Mouse (Mus musculus) liver, adult 2 months (tissue): ENCODE measurements at regions not wholly inside any gene's neighbourhood (a gene's known extent, or its start where the extent isn't known, plus 50 kb on each side); places are given as distances from the start of the nearest gene placed in this dataset.

Experiments
- DNase-seq: peaks from one replicate; pipeline ENCODE4 v3.0.0-alpha.2; 2011; ENCODE audit warnings: low read depth, low spot score; ENCODE audit errors: extremely low read depth
- H3K27ac ChIP-seq: fragments of 200-500 bp; replicated peaks from 2 replicates; pipeline ENCODE4 v1.5.1; 2012; ENCODE audit warnings: low read depth, mild to moderate bottlenecking, control low read depth, inconsistent platforms, low read length; ENCODE audit not compliant: insufficient read depth
- H3K27me3 ChIP-seq: fragments of 200-500 bp; 2 replicates; pipeline ENCODE4 v1.6.1; 2012; ENCODE audit warnings: mild to moderate bottlenecking, moderate library complexity, low read length, inconsistent platforms; ENCODE audit not compliant: control insufficient read depth, insufficient read depth
- H3K36me3 ChIP-seq: fragments of 200-500 bp; 2 replicates; pipeline ENCODE4 v1.6.1; 2012; ENCODE audit warnings: low read length, inconsistent platforms; ENCODE audit not compliant: control insufficient read depth, insufficient read depth
- H3K4me1 ChIP-seq: fragments of 200-500 bp; 2 replicates; pipeline ENCODE4 v1.6.1; 2011; ENCODE audit warnings: low read length; ENCODE audit not compliant: control insufficient read depth, insufficient read depth
- H3K4me3 ChIP-seq: fragments of 200-500 bp; 2 replicates; pipeline ENCODE4 v1.5.1; 2011; ENCODE audit warnings: low read depth, mild to moderate bottlenecking, control low read depth, low read length, moderate library complexity; ENCODE audit not compliant: insufficient read depth
- H3K79me2 ChIP-seq: fragments of 200-500 bp; 2 replicates; pipeline ENCODE4 v1.6.1; 2012; ENCODE audit warnings: inconsistent platforms, mild to moderate bottlenecking, low read length, moderate library complexity; ENCODE audit not compliant: control insufficient read depth, insufficient read depth
- H3K9ac ChIP-seq: fragments of 200-500 bp; 2 replicates; pipeline ENCODE4 v1.6.1; 2012; ENCODE audit warnings: low read depth, mild to moderate bottlenecking, control low read depth, inconsistent platforms, low read length
- CTCF ChIP-seq: fragments of 200-500 bp; IDR thresholded peaks from 2 replicates; pipeline ENCODE4 v1.5.1; 2011; ENCODE audit warnings: low read depth, low read length, control low read depth
- POLR2A ChIP-seq: fragments of 200-500 bp; IDR thresholded peaks from 2 replicates; pipeline ENCODE4 v1.6.1; 2011; ENCODE audit warnings: low read length, control low read depth; ENCODE audit not compliant: insufficient read depth; ENCODE audit errors: extremely low read depth
- WGBS: fragments of 180-500 bp; shearing (Covaris S2); methylation state at CpG from one replicate; pipeline ENCODE4 v1.1.7; 2018; 5-methylcytosine and 5-hydroxymethylcytosine counted together

GRCm38 (mm10) chr10:119016104-119016503 is 146.1 kb upstream of the Dyrk2 start:
- Histone ChIP-seq H3K4me1 (no peaks in the 10 kb centered on the region), H3K4me3 (no peak overlapping the region), H3K79me2 (no peaks in the 10 kb centered on the region), H3K27ac (no peak overlapping the region), H3K9ac (no peak overlapping the region), H3K36me3 (no peaks in the 10 kb centered on the region), H3K27me3 (no peaks in the 10 kb centered on the region)
- DNase-seq: no peak
- WGBS: 96% methylated on average over 8 of the region's 8 CpGs
- TF ChIP-seq CTCF (no peak), POLR2A (no peak)

DNA sequence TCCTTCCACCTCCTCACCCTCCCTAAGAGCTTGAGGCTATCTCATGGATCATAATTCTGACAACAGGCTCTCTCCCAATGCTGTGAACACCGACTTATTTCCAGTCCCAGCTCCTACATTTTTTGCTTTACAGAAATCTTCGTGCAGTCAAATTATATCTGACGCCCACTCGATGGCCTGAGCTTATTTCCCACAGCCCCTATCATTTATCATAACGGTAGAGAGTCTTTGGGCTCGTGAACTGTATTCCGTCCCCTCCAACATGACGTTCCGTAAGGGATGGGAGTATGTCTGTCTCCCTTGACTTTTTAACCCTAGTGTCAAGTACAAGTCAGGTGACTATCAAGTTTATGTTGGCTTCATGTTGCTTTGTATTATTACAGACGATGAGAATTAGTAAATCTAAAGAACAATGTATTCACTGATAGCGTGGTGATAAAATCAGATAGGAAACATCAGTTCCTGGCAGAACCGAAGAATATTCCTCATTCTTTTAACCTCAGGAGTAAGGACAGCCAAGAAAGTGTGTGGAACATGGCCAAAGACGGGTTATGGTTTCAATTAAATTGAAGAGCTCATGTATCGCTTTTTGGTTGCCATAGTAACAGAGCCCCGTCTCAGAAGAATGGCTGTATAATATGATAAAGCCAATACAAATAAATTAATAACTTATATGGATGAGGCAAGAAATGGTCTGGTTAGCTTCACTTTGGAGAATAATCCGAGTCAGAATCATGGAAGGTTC is 145.5 kb upstream of the Dyrk2 start:
- 89% methylated on average over 16 of the region's 16 CpGs for WGBS
- Histone ChIP-seq H3K4me3 (no peak overlapping the region), H3K4me1 (peaks cover 3% of the 10 kb centered on the region; the same call in 1 of the 2 replicates), H3K36me3 (no peaks in the 10 kb centered on the region), H3K27me3 (no peaks in the 10 kb centered on the region), H3K79me2 (no peaks in the 10 kb centered on the region), H3K27ac (no peak overlapping the region), H3K9ac (no peak overlapping the region)
- TF ChIP-seq POLR2A (no peak), CTCF (no peak)
- no peak for DNase-seq

GRCm38 (mm10) chr10:119014731-119015130 is 144.7 kb upstream of the Dyrk2 start:
- no peak overlapping the region for H3K27ac ChIP-seq
- no peak overlapping the region for H3K4me3 ChIP-seq
- H3K36me3 ChIP-seq: no peaks in the 10 kb centered on the region
- H3K9ac ChIP-seq: no peak overlapping the region
- H3K4me1 ChIP-seq: peaks cover 3% of the 10 kb centered on the region; the same call in 1 of the 2 replicates
- DNase-seq: no peak
- no peaks in the 10 kb centered on the region for H3K27me3 ChIP-seq
- 90% methylated on average over 4 of the region's 4 CpGs for WGBS
- no peaks in the 10 kb centered on the region for H3K79me2 ChIP-seq
- no peak for TF ChIP-seq CTCF
- TF ChIP-seq POLR2A: no peak

GRCm38 (mm10) chr10:119013758-119014157 is 143.7 kb upstream of the Dyrk2 start:
- no peak overlapping the region for H3K4me3 ChIP-seq
- H3K36me3 ChIP-seq: no peaks in the 10 kb centered on the region
- H3K9ac ChIP-seq: no peak overlapping the region
- no peaks in the 10 kb centered on the region for H3K27me3 ChIP-seq
- no peak overlapping the region for H3K27ac ChIP-seq
- DNase-seq: no peak
- H3K79me2 ChIP-seq: no peaks in the 10 kb centered on the region
- peaks cover 3% of the 10 kb centered on the region; the same call in 1 of the 2 replicates for H3K4me1 ChIP-seq
- TF ChIP-seq CTCF (no peak), POLR2A (no peak)
- 69% methylated on average over 4 of the region's 4 CpGs for WGBS

- Histone ChIP-seq H3K27ac (peak overlapping the region; percentile 77), H3K79me2 (no peaks in the 10 kb centered on the region)
- 25% methylated on average over 6 of the region's 6 CpGs for WGBS
Measured at GRCm38 (mm10) chr10:119011511-119011910, 141.5 kb upstream of the Dyrk2 start.

GRCm38 (mm10) chr10:119010884-119011283 is 140.9 kb upstream of the Dyrk2 start:
- TF ChIP-seq CTCF: no peak
- no peak for TF ChIP-seq POLR2A
- no peaks in the 10 kb centered on the region for H3K36me3 ChIP-seq
- WGBS: 14% methylated on average over 7 of the region's 7 CpGs
- peaks cover 3% of the 10 kb centered on the region; the same call in 1 of the 2 replicates for H3K4me1 ChIP-seq
- DNase-seq: peak; percentile 80
- peak overlapping the region; percentile 18; the same call in 1 of the 2 replicates for H3K27ac ChIP-seq
- no peak overlapping the region for H3K4me3 ChIP-seq
- H3K9ac ChIP-seq: no peak overlapping the region
- H3K79me2 ChIP-seq: no peaks in the 10 kb centered on the region
- no peaks in the 10 kb centered on the region for H3K27me3 ChIP-seq

More at GRCm38 (mm10) chr10:119011511-119011910, 141.5 kb upstream of the Dyrk2 start:
- Histone ChIP-seq H3K27me3 (no peaks in the 10 kb centered on the region), H3K4me1 (peaks cover 3% of the 10 kb centered on the region; the same call in 1 of the 2 replicates), H3K4me3 (no peak overlapping the region), H3K36me3 (no peaks in the 10 kb centered on the region), H3K9ac (peak overlapping the region; percentile 23)
- TF ChIP-seq POLR2A (no peak), CTCF (no peak)
- peak; percentile 78 for DNase-seq
